Mouse (Mus musculus) forebrain, embryonic 16.5 days (tissue): ENCODE results near the gene Znfx1. TPM values are rescaled to one million over a fixed set of nuclear protein-coding genes. Genes with fewer than 3 reads are reported as not detected.
A peak's percentile ranks its signal among the peaks of the same experiment; 100 is the strongest.

ENCODE experiments used
- ATAC-seq: fragments of 200-750 bp; cut with Nextera tagmentation; 2 replicates; pipeline ENCODE4 v1.8.0; 2017; ENCODE audit warnings: mild to moderate bottlenecking, moderate library complexity
- H3K27ac ChIP-seq: fragments of 300-500 bp; sonication (generic); 2 replicates; pipeline ENCODE4 v1.5.1; 2014; ENCODE audit warnings: low read length, control low read depth
- H3K27me3 ChIP-seq: fragments of 300-500 bp; sonication (generic); replicated peaks from 2 replicates; pipeline ENCODE4 v1.6.1; 2014; ENCODE audit warnings: low read length; ENCODE audit not compliant: control insufficient read depth, insufficient read depth
- H3K36me3 ChIP-seq: fragments of 300-500 bp; sonication (generic); 2 replicates; pipeline ENCODE4 v1.6.1; 2014; ENCODE audit not compliant: control insufficient read depth, insufficient read depth
- H3K4me1 ChIP-seq: fragments of 300-500 bp; sonication (generic); replicated peaks from 2 replicates; pipeline ENCODE4 v1.6.1; 2014; ENCODE audit warnings: low read length; ENCODE audit not compliant: control insufficient read depth, insufficient read depth
- H3K4me2 ChIP-seq: fragments of 300-500 bp; sonication (generic); 2 replicates; pipeline ENCODE4 v1.6.1; 2014; ENCODE audit warnings: mild to moderate bottlenecking, low read length, control low read depth
- H3K4me3 ChIP-seq: fragments of 300-500 bp; sonication (generic); replicated peaks from 2 replicates; pipeline ENCODE4 v1.5.1; 2014; ENCODE audit warnings: mild to moderate bottlenecking, low read length, control low read depth
- H3K9ac ChIP-seq: fragments of 300-500 bp; sonication (generic); replicated peaks from 2 replicates; pipeline ENCODE4 v1.6.1; 2014; ENCODE audit warnings: low read depth, low read length, control low read depth
- H3K9me3 ChIP-seq: fragments of 300-500 bp; sonication (generic); 2 replicates; pipeline ENCODE4 v1.6.1; 2016; ENCODE audit warnings: low read length; ENCODE audit not compliant: control insufficient read depth
- WGBS: fragments of 180-500 bp; shearing (Covaris S2); extraction: QIAGEN DNeasy Blood & Tissue Kit; methylation state at CpG from one replicate; pipeline ENCODE4 v1.1.7; 2014; 5-methylcytosine and 5-hydroxymethylcytosine counted together
- polyA plus RNA-seq: library from polyadenylated mRNA; unstranded; fragments of >200 nt; fragmentation: Nextera tagmentation; extraction: Ambion mirVana; gene quantifications from 2 replicates; pipeline ENCODE4 v1.2.1, GENCODE M21; 2015

Znfx1 gene
- polyA plus RNA-seq, 1 experiment from 2014 or later = 8.9 TPM

DNA sequence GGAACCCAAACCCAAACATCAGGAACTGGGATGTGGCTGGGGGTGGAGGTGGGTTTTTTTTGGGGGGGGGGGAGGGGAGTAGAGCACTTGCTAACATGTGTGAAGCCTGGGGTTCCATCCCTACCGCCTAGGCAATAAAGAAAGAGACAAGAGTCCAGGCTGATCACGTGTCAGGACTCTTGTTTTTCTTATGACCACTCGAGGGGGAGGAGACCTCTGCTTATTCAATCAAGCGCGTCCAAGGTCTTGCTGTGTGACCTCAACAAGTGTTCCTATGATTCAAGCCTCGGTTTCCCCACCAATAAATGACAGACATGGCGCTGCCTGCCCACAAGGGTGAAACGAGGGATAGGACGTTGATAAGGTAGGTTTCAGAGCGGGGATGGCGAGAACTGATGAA is 23.3 kb upstream of the Znfx1 start:
- H3K36me3 ChIP-seq = no peaks in the 10 kb centered on the region
- 79% methylated on average over 11 of the region's 11 CpGs for WGBS

DNA sequence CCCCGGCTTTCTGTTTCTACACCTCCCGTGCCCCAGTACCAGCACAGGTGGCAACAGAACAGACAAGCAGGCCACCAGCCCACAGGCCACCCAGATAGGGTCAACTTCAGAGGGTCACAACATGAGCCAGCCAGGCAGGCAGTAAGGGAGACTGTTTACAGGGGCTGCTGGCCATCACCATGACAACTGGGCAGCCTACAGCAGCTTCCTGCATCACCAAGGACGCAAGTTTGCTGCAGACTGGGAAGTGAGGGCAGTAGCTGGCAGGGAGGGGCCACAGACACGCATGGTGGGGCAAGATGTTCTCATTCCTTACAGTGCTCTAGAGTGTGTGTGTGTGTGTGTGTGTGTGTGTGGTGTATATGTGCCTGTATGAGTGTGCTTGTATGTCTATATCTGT is 18.8 kb upstream of the Znfx1 start:
- Histone ChIP-seq H3K27me3 (no peaks in the 10 kb centered on the region), H3K4me2 (no peak overlapping the region), H3K4me3 (no peak overlapping the region), H3K36me3 (no peaks in the 10 kb centered on the region), H3K4me1 (peaks cover 14% of the 10 kb centered on the region), H3K27ac (no peak overlapping the region), H3K9ac (no peak overlapping the region), H3K9me3 (no peaks in the 10 kb centered on the region)
- ATAC-seq = no peak
- 41% methylated on average over 4 of the region's 4 CpGs for WGBS

More for the DNA sequence above, 23.3 kb upstream of the Znfx1 start:
- Histone ChIP-seq H3K4me3 (no peak overlapping the region), H3K4me1 (peaks cover 5% of the 10 kb centered on the region; the same call in 1 of the 2 replicates), H3K4me2 (no peak overlapping the region), H3K27ac (no peak overlapping the region), H3K27me3 (no peaks in the 10 kb centered on the region), H3K9me3 (no peaks in the 10 kb centered on the region), H3K9ac (no peak overlapping the region)
- ATAC-seq = no peak

DNA sequence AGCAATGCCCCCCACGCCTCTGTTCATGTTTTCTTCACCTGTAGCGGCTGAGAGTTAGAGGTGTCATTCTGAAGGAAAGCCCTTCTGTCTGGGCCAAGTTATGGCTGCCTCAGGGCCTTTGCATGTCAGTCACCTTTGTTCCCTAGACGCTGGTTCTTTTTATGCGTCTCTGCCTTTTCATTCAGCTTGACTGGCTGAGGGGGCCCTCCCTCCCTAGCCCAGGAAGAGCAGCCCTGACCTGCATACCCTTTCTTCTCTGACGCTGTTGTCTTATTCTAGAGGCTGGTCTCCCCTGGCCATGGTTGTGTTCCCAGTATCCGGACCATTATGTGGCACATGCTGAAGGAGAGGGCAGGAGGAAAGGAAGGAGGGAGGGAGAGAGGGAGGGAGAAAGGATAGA is 18.3 kb upstream of the Znfx1 start:
- no peak overlapping the region for H3K4me3 ChIP-seq
- H3K27me3 ChIP-seq = no peaks in the 10 kb centered on the region
- no peaks in the 10 kb centered on the region for H3K36me3 ChIP-seq
- H3K4me2 ChIP-seq = no peak overlapping the region
- H3K9me3 ChIP-seq = no peaks in the 10 kb centered on the region
- 53% methylated on average over 6 of the region's 6 CpGs for WGBS
- H3K4me1 ChIP-seq = peaks cover 14% of the 10 kb centered on the region
- H3K27ac ChIP-seq = no peak overlapping the region
- no peak for ATAC-seq
- no peak overlapping the region for H3K9ac ChIP-seq

- Histone ChIP-seq H3K4me3 (no peak overlapping the region), H3K36me3 (no peaks in the 10 kb centered on the region), H3K27me3 (no peaks in the 10 kb centered on the region), H3K27ac (no peak overlapping the region), H3K9me3 (no peaks in the 10 kb centered on the region), H3K9ac (no peak overlapping the region), H3K4me2 (no peak overlapping the region), H3K4me1 (peaks cover 14% of the 10 kb centered on the region)
- WGBS = 90% methylated on average over 3 of the region's 3 CpGs
- ATAC-seq = no peak
Measured at GRCm38 (mm10) chr2:167080387-167080786, 17.6 kb upstream of the Znfx1 start.

GRCm38 (mm10) chr2:167079535-167080257 is 16.9 kb upstream of the Znfx1 start:
- Histone ChIP-seq H3K9me3 (no peaks in the 10 kb centered on the region), H3K36me3 (no peaks in the 10 kb centered on the region), H3K27ac (peak overlapping the region; percentile 69), H3K9ac (peak overlapping the region; percentile 25; the same call in 1 of the 2 replicates), H3K4me2 (peak overlapping the region; percentile 21; the same call in 1 of the 2 replicates), H3K4me1 (peaks cover 14% of the 10 kb centered on the region), H3K4me3 (no peak overlapping the region), H3K27me3 (no peaks in the 10 kb centered on the region)
- ATAC-seq = peak; percentile 62
- WGBS = 34% methylated on average over 18 of the region's 18 CpGs

DNA sequence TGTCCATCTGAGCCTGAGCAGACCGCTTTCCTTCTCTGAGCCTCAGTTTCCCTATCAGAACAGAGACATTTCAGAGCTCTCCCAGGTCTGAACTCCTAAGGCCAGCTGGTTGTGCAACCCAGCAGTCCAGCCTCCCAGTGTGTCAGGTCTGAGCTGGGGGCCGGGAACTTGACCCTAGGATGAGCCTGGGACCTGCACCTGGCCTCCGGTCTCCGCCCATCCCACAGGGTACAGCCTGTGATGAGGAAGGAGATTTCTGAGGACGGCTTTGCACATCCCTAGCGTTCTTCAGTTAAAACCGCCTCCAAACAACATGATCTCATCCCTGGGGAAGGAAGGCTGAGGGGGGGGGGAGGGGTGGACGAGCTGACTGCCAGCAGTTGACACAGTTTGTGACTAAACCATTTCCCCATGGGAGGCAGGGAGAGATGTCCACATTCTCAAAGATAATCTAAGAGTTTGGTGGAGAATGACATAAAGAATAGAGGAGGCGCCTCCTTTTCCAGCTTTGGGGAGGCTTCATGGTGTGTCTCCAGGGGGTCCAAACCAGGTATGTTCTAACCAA is 16.2 kb upstream of the Znfx1 start:
- Histone ChIP-seq H3K9ac (0 out of 2 replicates have a peak overlapping the region, but pooled peaks have one; percentile 25), H3K4me3 (no peak overlapping the region), H3K9me3 (no peaks in the 10 kb centered on the region), H3K4me1 (peaks cover 14% of the 10 kb centered on the region), H3K4me2 (no peak overlapping the region), H3K36me3 (no peaks in the 10 kb centered on the region), H3K27me3 (no peaks in the 10 kb centered on the region), H3K27ac (peak overlapping the region; percentile 69)
- 49% methylated on average over 9 of the region's 9 CpGs for WGBS
- ATAC-seq = peak; percentile 48; the same call in 1 of the 2 replicates

DNA sequence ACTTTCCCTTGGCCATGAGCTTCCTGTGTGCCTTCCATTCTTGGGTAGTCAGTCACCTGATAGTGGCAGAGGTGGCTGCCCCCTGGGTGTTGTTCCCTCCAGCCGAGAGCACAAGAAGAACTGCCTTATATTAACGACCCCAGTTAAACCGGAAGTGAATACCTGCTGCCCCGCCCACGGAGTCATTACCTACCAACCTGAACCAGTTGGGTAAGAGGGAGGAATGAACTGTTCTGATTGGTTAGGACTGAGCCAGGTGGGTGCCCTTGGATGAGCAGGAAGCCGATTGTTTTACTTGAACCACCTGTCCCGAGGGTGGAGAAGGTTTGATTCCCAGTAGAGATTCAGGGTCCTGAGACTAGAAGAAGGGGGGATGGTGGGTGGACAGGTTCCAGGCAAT is 15.7 kb upstream of the Znfx1 start:
- 45% methylated on average over 7 of the region's 7 CpGs for WGBS
- Histone ChIP-seq H3K9ac (no peak overlapping the region), H3K4me3 (no peak overlapping the region), H3K4me1 (peaks cover 14% of the 10 kb centered on the region), H3K27me3 (no peaks in the 10 kb centered on the region), H3K4me2 (no peak overlapping the region), H3K27ac (no peak overlapping the region), H3K9me3 (no peaks in the 10 kb centered on the region), H3K36me3 (no peaks in the 10 kb centered on the region)
- no peak for ATAC-seq

DNA sequence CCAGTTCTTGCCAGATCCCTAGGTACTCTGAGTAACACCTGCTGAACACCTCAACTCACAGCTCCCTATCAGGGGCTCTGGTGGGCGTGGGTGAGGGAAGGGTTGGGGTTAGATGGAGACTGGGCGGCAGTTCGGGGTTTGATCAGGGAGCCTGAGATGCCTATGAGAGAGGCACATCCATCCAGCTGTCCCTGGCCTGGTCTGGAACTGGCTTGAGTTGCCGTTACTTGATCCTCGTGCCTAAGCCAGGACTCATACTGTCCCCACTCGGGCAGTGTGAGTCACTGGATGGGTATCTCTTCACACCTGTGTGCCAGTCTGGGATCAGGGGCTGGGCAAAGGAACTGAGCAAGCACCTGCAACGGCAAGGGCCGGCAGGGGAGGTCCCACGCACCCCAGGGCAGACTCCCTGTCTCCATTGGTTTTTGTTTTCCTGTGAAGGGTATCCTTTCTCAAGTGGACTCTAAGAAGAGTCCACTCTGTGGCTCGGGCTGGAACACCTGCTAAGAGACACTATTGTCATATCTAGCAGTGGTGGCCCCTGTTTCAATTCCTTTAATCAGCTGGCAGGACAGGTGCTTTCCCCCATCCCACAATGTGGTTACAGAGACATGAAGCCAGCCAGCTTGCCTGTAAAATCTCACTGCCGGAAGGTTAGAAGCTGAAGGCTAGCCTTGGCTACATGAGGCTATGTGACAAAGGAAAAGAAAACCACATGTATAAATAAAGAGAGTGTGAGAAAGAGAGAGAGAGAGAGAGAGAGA is 14.6 kb upstream of the Znfx1 start:
- no peak for ATAC-seq
- no peak overlapping the region for H3K4me2 ChIP-seq
- no peak overlapping the region for H3K4me3 ChIP-seq
- WGBS = 81% methylated on average over 11 of the region's 11 CpGs
- H3K9ac ChIP-seq = no peak overlapping the region
- no peaks in the 10 kb centered on the region for H3K27me3 ChIP-seq
- no peaks in the 10 kb centered on the region for H3K36me3 ChIP-seq
- no peak overlapping the region for H3K27ac ChIP-seq
- peaks cover 14% of the 10 kb centered on the region for H3K4me1 ChIP-seq
- no peaks in the 10 kb centered on the region for H3K9me3 ChIP-seq

- H3K27ac ChIP-seq = no peak overlapping the region
- H3K36me3 ChIP-seq = no peaks in the 10 kb centered on the region
- H3K27me3 ChIP-seq = no peaks in the 10 kb centered on the region
- no peak overlapping the region for H3K4me3 ChIP-seq
- no peak overlapping the region for H3K4me2 ChIP-seq
- H3K9ac ChIP-seq = no peak overlapping the region
- 76% methylated on average over 2 of the region's 2 CpGs for WGBS
- no peaks in the 10 kb centered on the region for H3K9me3 ChIP-seq
- no peak for ATAC-seq
- peaks cover 13% of the 10 kb centered on the region for H3K4me1 ChIP-seq
Measured at GRCm38 (mm10) chr2:167076759-167077158, 13.9 kb upstream of the Znfx1 start.
